Mouse (Mus musculus): ENCODE measurements at regions not wholly inside any gene's neighbourhood (a gene's known extent, or its start where the extent isn't known, plus 50 kb on each side); places are given as distances from the start of the nearest gene placed in this dataset.

DNA sequence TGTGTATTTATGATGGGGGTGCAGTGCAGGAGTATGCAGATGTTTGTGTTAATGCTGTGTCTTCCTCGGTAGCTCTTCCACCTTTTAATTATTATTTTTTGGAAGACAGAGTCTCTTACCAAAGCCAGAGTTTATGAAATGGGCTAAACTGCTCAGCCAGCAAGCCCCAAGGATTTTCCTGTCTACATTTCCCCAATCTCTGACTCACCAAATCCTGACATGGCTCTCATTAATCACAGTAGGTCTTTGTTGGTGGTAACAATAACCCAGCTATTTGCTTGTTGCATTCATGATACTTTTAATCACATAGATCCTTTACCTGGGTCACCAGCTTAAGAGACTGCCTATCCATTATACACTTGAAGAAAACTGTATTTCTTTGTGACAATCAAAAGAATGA is 427.8 kb upstream of the Rgma start:
- H3K27ac ChIP-seq (ENCODE audit: control insufficient read depth, low read depth, low read length), result no peak overlapping the region
- H3K9me3 ChIP-seq (replicated peaks; ENCODE audit: insufficient read depth, low read length), result no peaks in the 10 kb centered on the region
- no peaks in the 10 kb centered on the region for H3K27me3 ChIP-seq (ENCODE audit: control insufficient read depth in 1 of 2, insufficient read depth in 2 of 2, low read length in 2 of 2)
- no peaks in the 10 kb centered on the region for H3K79me2 ChIP-seq (ENCODE audit: control insufficient read depth, insufficient read depth, low read length, poor library complexity)
- H3K9ac ChIP-seq (ENCODE audit: control insufficient read depth, low read depth, low read length, poor library complexity, severe bottlenecking), result no peak overlapping the region
- H3K4me1 ChIP-seq (ENCODE audit: control insufficient read depth in 1 of 2, insufficient read depth in 2 of 2, low read length in 2 of 2), result no peaks in the 10 kb centered on the region
- TF ChIP-seq TCF12 (IDR thresholded peaks at IDR 0.05; ENCODE audit: low read depth, low read length) (no peak), POLR2A (IDR thresholded peaks at IDR 0.05; ENCODE audit: control insufficient read depth in 1 of 2, insufficient read depth in 1 of 2, low read depth in 1 of 2, low read length in 2 of 2, poor library complexity in 1 of 2) (no peak), MYC (IDR thresholded peaks at IDR 0.05; ENCODE audit: low read depth, low read length) (no peak), ZMIZ1 (IDR thresholded peaks at IDR 0.05; ENCODE audit: low read depth, low read length) (no peak), MEF2A (IDR thresholded peaks at IDR 0.05; ENCODE audit: extremely low read depth, insufficient replicate concordance, low read depth, low read length, poor library complexity, severe bottlenecking) (no peak), MAFK (IDR thresholded peaks at IDR 0.05; ENCODE audit: borderline replicate concordance, low read depth, low read length) (no peak), MXI1 (IDR thresholded peaks at IDR 0.05; ENCODE audit: low read depth, low read length) (no peak), USF2 (IDR thresholded peaks at IDR 0.05; ENCODE audit: borderline replicate concordance in 1 of 2, insufficient read depth in 1 of 2, low read depth in 1 of 2, low read length in 2 of 2) (no peak), NRF1 (IDR thresholded peaks at IDR 0.05; ENCODE audit: insufficient read depth, low read depth, low read length, poor library complexity, severe bottlenecking) (no peak), E2F4 (IDR thresholded peaks at IDR 0.05; ENCODE audit: borderline replicate concordance, low read depth, low read length) (no peak), POLR2AphosphoS5 (IDR thresholded peaks at IDR 0.05; ENCODE audit: borderline replicate concordance, low read depth, low read length) (no peak), GATA1 (IDR thresholded peaks at IDR 0.05; ENCODE audit: low read depth, low read length) (no peak), CTCF (IDR thresholded peaks at IDR 0.05 in 2 of 3, conservative IDR thresholded peaks at IDR 0.05 in 1 of 3; ENCODE audit: control insufficient read depth in 1 of 3, insufficient read depth in 1 of 3, low read depth in 2 of 3, low read length in 3 of 3, poor library complexity in 1 of 3, severe bottlenecking in 1 of 3) (no peak), SMC3 (IDR thresholded peaks at IDR 0.05; ENCODE audit: low read depth, low read length) (no peak), POLR2AphosphoS2 (IDR thresholded peaks at IDR 0.05; ENCODE audit: low read length) (no peak), TAL1 (IDR thresholded peaks at IDR 0.05; ENCODE audit: low read length) (no peak), EP300 (IDR thresholded peaks at IDR 0.05; ENCODE audit: low read depth in 1 of 2, low read length in 2 of 2) (no peak), NELFE (IDR thresholded peaks at IDR 0.05; ENCODE audit: low read depth, low read length) (no peak), UBTF (IDR thresholded peaks at IDR 0.05; ENCODE audit: borderline replicate concordance, insufficient read depth, low read depth, low read length) (no peak), BHLHE40 (IDR thresholded peaks at IDR 0.05; ENCODE audit: borderline replicate concordance, low read depth, low read length) (no peak)
- H3K4me3 ChIP-seq (ENCODE audit: control insufficient read depth in 1 of 2, insufficient read depth in 1 of 2, low read depth in 2 of 2, low read length in 2 of 2), result no peak overlapping the region
- DNase-seq (ENCODE audit: low read depth, low spot score), result no peak
- H3K36me3 ChIP-seq (ENCODE audit: control insufficient read depth in 1 of 2, insufficient read depth in 2 of 2, low read length in 2 of 2), result no peaks in the 10 kb centered on the region

DNA sequence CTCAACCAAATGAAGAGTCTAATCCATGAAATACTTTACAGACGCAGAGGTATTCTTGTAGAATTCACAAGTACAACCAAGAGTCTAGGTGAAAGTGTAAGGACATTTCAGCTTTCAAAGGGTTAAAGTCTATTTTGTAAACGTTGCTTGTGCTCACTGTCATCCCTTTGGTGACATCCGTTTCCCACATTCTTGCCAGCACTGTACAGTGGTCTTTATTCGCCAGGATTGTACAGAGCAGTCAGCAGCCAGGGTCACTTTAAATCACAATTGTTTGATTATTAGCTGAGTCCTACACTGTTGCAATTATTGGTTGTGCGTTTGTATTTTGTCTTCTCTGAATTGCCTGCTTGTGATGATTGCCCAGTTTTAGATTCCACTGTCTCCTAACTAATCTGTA is 427.3 kb upstream of the Rgma start:
- Histone ChIP-seq H3K27me3 (ENCODE audit: control insufficient read depth in 1 of 2, insufficient read depth in 2 of 2, low read length in 2 of 2) (no peaks in the 10 kb centered on the region), H3K4me3 (ENCODE audit: control insufficient read depth in 1 of 2, insufficient read depth in 1 of 2, low read depth in 2 of 2, low read length in 2 of 2) (no peak overlapping the region), H3K79me2 (ENCODE audit: control insufficient read depth, insufficient read depth, low read length, poor library complexity) (no peaks in the 10 kb centered on the region), H3K9me3 (replicated peaks; ENCODE audit: insufficient read depth, low read length) (no peaks in the 10 kb centered on the region), H3K9ac (ENCODE audit: control insufficient read depth, low read depth, low read length, poor library complexity, severe bottlenecking) (no peak overlapping the region), H3K27ac (ENCODE audit: control insufficient read depth, low read depth, low read length) (no peak overlapping the region), H3K36me3 (ENCODE audit: control insufficient read depth in 1 of 2, insufficient read depth in 2 of 2, low read length in 2 of 2) (no peaks in the 10 kb centered on the region), H3K4me1 (ENCODE audit: control insufficient read depth in 1 of 2, insufficient read depth in 2 of 2, low read length in 2 of 2) (no peaks in the 10 kb centered on the region)
- no peak for TF ChIP-seq POLR2AphosphoS5 (IDR thresholded peaks at IDR 0.05; ENCODE audit: borderline replicate concordance, low read depth, low read length)
- no peak for TF ChIP-seq MAX (IDR thresholded peaks at IDR 0.05; ENCODE audit: low read length)
- no peak for TF ChIP-seq ZNF384 (IDR thresholded peaks at IDR 0.05; ENCODE audit: low read depth, low read length)
- TF ChIP-seq NELFE (IDR thresholded peaks at IDR 0.05; ENCODE audit: low read depth, low read length), result no peak
- no peak for TF ChIP-seq TCF12 (IDR thresholded peaks at IDR 0.05; ENCODE audit: low read depth, low read length)
- TF ChIP-seq GATA1 (IDR thresholded peaks at IDR 0.05; ENCODE audit: low read depth, low read length), result no peak
- TF ChIP-seq KAT2A (conservative IDR thresholded peaks at IDR 0.05; ENCODE audit: low read depth, low read length), result no peak
- no peak for TF ChIP-seq TBP (IDR thresholded peaks at IDR 0.05; ENCODE audit: low read depth, low read length)
- TF ChIP-seq POLR2AphosphoS2 (IDR thresholded peaks at IDR 0.05; ENCODE audit: low read length), result no peak
- no peak for TF ChIP-seq E2F4 (IDR thresholded peaks at IDR 0.05; ENCODE audit: borderline replicate concordance, low read depth, low read length)
- no peak for TF ChIP-seq BHLHE40 (IDR thresholded peaks at IDR 0.05; ENCODE audit: borderline replicate concordance, low read depth, low read length)
- no peak for TF ChIP-seq SIN3A (IDR thresholded peaks at IDR 0.05; ENCODE audit: low read length)
- TF ChIP-seq UBTF (IDR thresholded peaks at IDR 0.05; ENCODE audit: borderline replicate concordance, insufficient read depth, low read depth, low read length), result no peak
- TF ChIP-seq CHD1 (IDR thresholded peaks at IDR 0.05; ENCODE audit: low read depth, low read length), result no peak
- TF ChIP-seq RCOR1 (IDR thresholded peaks at IDR 0.05; ENCODE audit: low read depth, low read length), result no peak
- no peak for TF ChIP-seq JUND (IDR thresholded peaks at IDR 0.05; ENCODE audit: low read depth, low read length)
- DNase-seq (ENCODE audit: low read depth, low spot score), result no peak

All from MEL (cell line).